Mouse (Mus musculus): ENCODE measurements around the gene Dctn3.
"Not testable (repeated sequence)": the region's sequence is repeated elsewhere in the genome, so short reads cannot be mapped to it uniquely, and the experiment has no call there.

Dctn3 gene

GRCm38 (mm10) chr4:41722918-41723351, at the start of gene Dctn3:
Gene Dctn3, minus strand, starts transcription at chr4:41723170.
- peak; percentile 97 for DNase-seq (ENCODE audit: extremely low spot score, low read depth, low spot score)

- not testable (repeated sequence) for DNase-seq (ENCODE audit: extremely low spot score, low read depth, low spot score)
These were observed 44.3 kb upstream of the Dctn3 start for GRCm38 (mm10) chr4:41767301-41767700.

- not testable (repeated sequence) for DNase-seq (ENCODE audit: extremely low spot score, low read depth, low spot score)
These were observed 40.2 kb upstream of the Dctn3 start for GRCm38 (mm10) chr4:41763176-41763575.

- DNase-seq (ENCODE audit: extremely low spot score, low read depth, low spot score) = not testable (repeated sequence)
These were observed 39.7 kb upstream of the Dctn3 start for GRCm38 (mm10) chr4:41762688-41763114.

GRCm38 (mm10) chr4:41762099-41762687, 39.2 kb upstream of the Dctn3 start:
- no peak for DNase-seq (ENCODE audit: extremely low spot score, low read depth, low spot score)

- no peak for DNase-seq (ENCODE audit: extremely low spot score, low read depth, low spot score)
These were observed 38.7 kb upstream of the Dctn3 start for GRCm38 (mm10) chr4:41761680-41762079.

GRCm38 (mm10) chr4:41760911-41761310, 37.9 kb upstream of the Dctn3 start:
- DNase-seq (ENCODE audit: extremely low spot score, low read depth, low spot score) = no peak

GRCm38 (mm10) chr4:41760288-41760721, 37.3 kb upstream of the Dctn3 start:
- no peak for DNase-seq (ENCODE audit: extremely low spot score, low read depth, low spot score)

- DNase-seq (ENCODE audit: extremely low spot score, low read depth, low spot score) = no peak
These were observed 36.8 kb upstream of the Dctn3 start for GRCm38 (mm10) chr4:41759656-41760287.

GRCm38 (mm10) chr4:41759206-41759605, 36.2 kb upstream of the Dctn3 start:
- DNase-seq (ENCODE audit: extremely low spot score, low read depth, low spot score) = no peak

- DNase-seq (ENCODE audit: extremely low spot score, low read depth, low spot score) = no peak
These were observed 35.7 kb upstream of the Dctn3 start for GRCm38 (mm10) chr4:41758701-41759100.

- DNase-seq (ENCODE audit: extremely low spot score, low read depth, low spot score) = no peak
These were observed 35.1 kb upstream of the Dctn3 start for GRCm38 (mm10) chr4:41758021-41758420.

GRCm38 (mm10) chr4:41757321-41757720, 34.4 kb upstream of the Dctn3 start:
- no peak for DNase-seq (ENCODE audit: extremely low spot score, low read depth, low spot score)

GRCm38 (mm10) chr4:41756440-41756839, 33.5 kb upstream of the Dctn3 start:
- DNase-seq (ENCODE audit: extremely low spot score, low read depth, low spot score) = no peak

- no peak for DNase-seq (ENCODE audit: extremely low spot score, low read depth, low spot score)
These were observed 32.7 kb upstream of the Dctn3 start, which contains the start of gene Sigmar1 for GRCm38 (mm10) chr4:41755338-41756305. Gene Sigmar1, minus strand, starts transcription at chr4:41756157.

- DNase-seq (ENCODE audit: extremely low spot score, low read depth, low spot score) = no peak
These were observed 31.9 kb upstream of the Dctn3 start, which contains the start of gene Galt for GRCm38 (mm10) chr4:41754797-41755337. Gene Galt, plus strand, starts transcription at chr4:41755228.

- no peak for DNase-seq (ENCODE audit: extremely low spot score, low read depth, low spot score)
These were observed 22.1 kb upstream of the Dctn3 start for GRCm38 (mm10) chr4:41745021-41745420.

- no peak for DNase-seq (ENCODE audit: extremely low spot score, low read depth, low spot score)
These were observed 21.2 kb upstream of the Dctn3 start for GRCm38 (mm10) chr4:41744131-41744530.

- no peak for DNase-seq (ENCODE audit: extremely low spot score, low read depth, low spot score)
These were observed 18.2 kb upstream of the Dctn3 start for GRCm38 (mm10) chr4:41741158-41741560.

- no peak for DNase-seq (ENCODE audit: extremely low spot score, low read depth, low spot score)
These were observed 17.6 kb upstream of the Dctn3 start for GRCm38 (mm10) chr4:41740380-41741157.

All from hindlimb bud, embryonic 11.5 days (tissue).